Mouse (Mus musculus): ENCODE results near the gene Slc7a6os.

GRCm38 (mm10) chr8:106186394-106186793 is 24.3 kb downstream of the Slc7a6os start:
- TF ChIP-seq GATA1 (IDR thresholded peaks at IDR 0.05; ENCODE audit: low read length): no peak
- TF ChIP-seq TAL1 (IDR thresholded peaks at IDR 0.05; ENCODE audit: low read length): no peak

Measured in erythroblast, embryonic 14.5 days (primary cell).